Mouse (Mus musculus): Measurements from ENCODE around the gene Mvk. TPM values are rescaled to one million over a fixed set of nuclear protein-coding genes. Genes with fewer than 3 reads are reported as not detected.

Gene Mvk
- 10 to 100 TPM; 32.6 to 34.0 TPM for total RNA-seq (2021)
- polyA plus RNA-seq (2012; rRNA removed): 60.4 and 73.3 TPM in 2 replicates
- long read RNA-seq, transcript Mvk-201 (11 exons, 1,660 nt): major isoform, 15 of 33 reads
- long read RNA-seq, partial matches to known transcripts: 2 of 33 reads
- long read RNA-seq, other reads (novel, unspliced or antisense): 15 of 33 reads

DNA sequence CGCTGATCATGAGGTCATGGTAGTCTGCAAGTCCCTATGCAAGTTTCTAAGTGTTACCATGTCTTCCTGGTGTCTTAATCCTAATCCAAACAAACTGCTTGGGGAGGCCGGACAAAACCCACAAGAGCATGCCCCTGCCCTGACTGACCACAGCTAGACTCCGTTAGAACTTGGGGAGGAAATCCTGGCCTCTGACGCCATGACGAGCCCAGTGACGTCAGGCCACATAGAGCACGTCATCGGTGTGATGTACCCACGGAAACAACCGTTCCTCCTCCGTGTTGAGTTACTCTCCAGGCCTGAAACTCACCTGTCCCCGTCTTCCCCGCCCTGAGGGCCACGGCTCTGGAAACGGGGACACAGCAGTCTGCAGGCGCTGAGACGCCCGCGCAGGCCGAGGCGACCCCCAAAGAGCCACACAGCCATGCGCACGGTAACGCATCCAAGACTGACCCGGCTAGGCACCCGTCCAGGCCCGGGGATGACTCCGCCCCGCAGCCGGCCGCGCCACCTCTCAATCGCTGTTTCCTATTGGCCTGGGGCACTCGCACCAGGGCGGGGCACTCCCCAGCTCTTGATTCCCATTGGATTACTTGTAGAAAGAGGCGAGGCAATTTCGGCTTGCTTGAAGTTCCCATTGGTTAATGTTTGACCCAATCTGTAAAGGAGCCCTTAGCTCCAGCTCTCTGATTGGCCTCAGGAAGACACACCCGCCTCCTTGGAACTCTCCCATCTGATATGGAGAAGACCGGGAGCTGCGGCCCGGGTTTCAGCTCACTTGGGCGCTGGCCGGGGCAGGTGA lies at the start of gene Mvk, which contains the start of gene Mmab:
Gene Mvk (plus strand): TSS at position 704 of the 802 bp plus-strand sequence.
Gene Mmab (minus strand): TSS at position 495 of the 802 bp plus-strand sequence.
- peak; percentile 99 for DNase-seq

DNA sequence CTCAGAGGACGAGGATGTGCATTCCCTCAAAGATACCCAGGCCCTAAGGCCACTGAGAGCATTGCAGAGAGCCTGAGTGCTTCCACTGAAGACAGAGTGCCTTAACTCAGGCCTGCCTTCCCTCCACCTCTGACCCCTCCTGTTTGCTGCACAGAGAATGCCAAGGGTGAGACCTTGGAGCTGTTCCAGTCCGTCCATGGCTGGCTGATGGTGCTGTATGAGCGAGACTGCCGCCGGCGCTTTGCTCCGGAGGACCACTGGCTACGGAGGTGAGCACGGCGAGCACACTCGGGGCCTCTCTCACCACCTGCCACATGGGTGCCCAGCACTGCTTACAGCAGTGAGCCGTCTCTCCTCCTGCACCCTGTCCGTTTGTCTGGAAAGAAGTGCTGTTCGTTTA lies 37.5 kb upstream of the Mvk start:
- peak; percentile 92 for DNase-seq

DNA sequence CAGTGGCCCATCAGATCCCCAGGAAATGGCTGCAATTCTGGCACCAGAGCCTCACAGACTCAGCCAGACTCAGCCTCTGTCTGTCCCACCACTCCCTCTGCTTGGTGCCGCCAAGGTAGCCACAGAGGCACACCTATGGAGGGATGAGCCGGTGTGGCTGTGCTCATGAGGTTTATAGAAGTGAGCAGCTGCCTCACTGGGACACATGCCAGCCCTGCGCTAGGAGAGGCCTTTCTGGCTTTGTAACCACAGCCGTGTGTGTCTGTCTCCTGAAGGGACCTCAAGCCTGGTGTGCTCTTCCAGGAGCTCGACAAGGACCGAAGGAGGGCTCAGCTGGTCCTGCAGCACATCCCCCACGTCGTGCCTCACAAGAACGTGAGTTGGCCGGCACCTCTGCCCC lies 36.8 kb upstream of the Mvk start:
- peak; percentile 34 for DNase-seq

DNA sequence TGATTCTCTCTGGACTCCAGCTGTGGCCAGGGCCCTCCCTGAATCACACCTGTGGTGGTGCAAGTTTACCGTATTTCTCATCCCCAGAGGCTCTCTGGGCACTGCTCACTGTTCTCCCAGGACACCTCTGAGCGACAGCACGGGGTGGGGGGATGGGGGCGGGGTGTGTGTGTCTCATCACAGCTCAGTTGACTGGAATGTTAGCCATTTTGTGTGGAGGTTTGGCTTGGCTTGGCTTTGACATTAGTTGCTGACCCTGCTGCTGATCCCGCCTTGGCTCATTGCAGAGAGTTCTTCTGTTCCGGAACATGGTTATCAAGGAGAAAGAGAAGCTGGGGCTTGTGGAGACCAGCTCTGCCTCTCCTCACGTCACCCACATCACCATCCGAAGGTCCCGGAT lies 36.3 kb upstream of the Mvk start:
- no peak for DNase-seq

DNA sequence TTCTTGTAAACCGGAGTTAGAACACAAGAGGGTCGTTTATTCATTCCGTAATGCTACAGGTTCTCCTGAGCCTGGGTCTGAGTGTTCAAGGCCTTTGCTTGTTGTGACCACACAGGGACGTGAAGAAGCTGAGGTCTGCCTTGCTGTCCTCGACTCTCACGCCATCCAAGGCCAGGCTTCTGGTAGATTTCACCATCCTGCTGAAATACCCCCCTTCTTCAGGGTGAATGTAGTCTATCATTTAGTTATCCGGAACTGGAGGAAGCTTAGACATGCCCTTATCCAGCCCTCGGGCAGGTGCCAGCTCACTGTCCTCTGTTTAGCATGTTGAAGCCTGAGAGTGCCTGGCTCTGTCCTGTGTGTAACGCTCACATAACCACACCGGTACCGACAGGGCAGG lies 35.2 kb upstream of the Mvk start:
- DNase-seq: peak; percentile 67

DNA sequence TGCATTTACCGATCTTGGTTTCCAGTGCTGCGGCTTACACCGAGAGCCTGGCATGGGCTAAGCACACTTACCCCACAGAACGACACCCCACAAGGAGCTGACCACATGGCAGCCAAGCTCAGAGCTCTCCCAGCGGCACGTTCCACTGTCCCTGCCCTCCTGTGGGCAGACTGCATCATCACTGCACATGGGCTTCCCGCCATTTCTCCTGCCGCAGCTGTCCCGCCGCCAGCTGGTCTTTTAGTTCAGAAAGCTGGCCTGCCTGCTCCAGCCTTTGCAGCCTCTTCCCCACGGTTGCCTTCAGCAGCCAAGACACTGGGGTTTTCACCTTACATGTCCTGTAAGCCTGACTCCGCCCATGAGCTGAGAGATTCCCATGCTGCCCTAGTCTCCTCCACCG lies 33.6 kb upstream of the Mvk start:
- no peak for DNase-seq

DNA sequence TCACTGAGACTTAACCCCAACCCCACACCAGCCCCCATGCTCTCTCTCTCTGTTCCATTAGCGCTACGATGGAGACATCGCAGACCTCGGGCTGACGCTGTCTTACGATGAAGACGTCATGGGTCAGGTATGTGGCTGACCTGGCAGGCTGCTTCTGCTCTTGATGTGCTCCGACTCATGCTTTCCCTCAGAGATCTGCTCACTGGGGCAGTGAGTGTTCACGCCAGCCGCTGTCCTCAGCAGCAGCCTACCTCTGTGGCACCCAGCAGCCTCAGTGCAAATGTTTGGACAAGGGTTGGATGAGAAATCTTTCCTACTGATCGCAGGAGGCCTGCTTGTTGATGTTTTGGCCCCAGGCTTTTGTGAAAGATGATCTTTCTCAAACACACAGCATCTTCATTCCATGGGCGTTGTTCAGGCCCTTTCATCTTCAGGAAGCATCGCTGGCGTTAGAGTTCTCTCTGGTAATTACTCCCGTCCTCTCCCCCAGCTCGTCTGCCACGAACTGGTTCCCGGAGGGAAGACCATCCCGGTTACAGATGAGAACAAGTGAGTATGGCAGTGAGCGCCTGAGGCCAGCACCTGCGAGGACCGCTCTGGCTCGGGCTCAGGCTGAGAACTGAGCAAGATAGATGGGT lies 31.6 kb upstream of the Mvk start:
- no peak for DNase-seq

DNA sequence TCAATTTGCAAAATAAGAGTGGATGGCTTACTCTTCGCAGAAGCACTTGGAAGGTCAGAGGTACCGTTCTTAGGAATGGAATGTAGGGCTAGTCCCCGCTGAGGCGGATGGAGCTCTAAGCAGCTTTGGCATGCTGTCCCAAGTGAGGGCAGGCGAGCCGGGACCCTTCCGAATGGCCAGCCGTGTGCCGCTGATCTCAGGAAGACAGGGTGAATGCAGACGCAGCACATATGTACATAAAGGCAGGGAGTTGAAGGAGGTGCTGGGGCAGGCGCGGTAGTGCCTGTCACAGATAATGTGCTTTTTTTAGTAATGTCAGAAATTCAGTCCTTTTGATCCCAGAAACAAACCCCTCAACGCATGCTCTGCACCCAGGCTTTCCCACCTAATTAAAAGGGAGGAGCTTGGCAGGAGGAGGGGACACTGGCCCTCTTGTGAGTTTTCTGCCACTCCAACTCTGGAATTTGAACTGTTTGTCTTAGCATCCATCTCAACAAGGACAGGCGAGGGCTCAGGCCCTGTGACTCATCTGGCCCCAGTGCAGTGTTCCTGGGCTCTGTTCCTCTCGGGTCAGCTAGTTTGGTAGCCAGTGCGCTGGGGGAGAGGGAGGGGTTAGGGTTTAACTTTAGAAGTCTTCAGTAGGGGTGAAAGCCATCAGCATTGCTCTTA lies 30.9 kb upstream of the Mvk start:
- DNase-seq: peak; percentile 83

DNA sequence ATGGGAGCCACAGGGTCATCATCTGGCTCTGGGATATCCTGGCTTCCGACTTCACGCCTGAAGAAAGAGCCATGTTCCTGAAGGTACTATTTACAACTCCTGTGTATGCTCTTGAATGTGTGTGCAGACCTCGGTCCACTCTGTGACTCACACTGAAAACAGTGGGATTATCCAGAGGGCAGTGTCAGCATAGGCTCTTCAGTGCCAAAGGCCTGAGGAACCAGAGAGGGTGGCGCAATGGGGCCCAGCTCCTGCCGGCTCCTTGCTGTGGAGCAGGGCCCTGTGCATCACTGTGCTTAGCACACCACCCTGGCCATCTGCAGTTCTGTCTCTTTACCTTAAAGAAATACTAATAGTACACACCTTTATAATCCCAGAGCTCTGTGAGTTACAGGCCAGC lies 28.5 kb upstream of the Mvk start:
- peak; percentile 38 for DNase-seq

DNA sequence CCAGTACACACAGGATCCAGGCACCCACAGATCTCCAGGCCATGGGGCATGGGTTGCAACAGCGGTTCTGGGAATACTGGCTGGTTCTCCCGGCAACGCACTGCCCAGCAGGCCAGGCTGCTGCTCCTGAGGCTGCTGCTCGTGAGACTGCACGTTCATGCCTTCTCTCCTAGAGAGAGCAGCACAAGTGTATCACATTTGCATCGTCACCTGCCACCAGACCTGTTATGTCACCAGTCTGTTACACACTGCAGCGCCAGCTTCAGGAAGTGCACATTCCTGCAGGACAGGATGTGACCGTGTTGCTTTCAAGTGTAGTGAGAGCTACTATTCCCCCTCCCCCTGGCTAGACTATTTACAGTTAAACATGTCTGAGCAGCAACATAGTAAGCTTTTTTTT lies 27.2 kb upstream of the Mvk start:
- no peak for DNase-seq

DNA sequence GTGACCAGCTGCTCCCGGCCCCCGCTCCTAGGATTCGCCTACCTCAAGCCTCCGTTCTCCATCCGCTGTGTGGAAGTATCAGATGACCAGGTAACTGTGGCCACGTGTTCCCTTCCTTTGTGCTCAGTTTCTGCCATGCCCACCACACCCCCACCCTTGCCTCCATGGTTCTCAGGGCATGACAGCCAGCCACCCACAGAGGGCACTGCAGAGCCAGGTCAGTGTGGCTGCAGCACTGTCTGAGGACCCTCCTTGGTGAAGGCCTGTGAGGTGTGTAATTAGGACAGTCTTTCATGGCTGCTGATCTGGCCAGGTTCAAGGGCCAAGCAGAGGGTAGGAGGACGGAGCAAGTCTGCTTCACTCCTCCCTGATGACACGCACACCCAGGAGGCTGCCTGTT lies 25.5 kb upstream of the Mvk start:
- no peak for DNase-seq

DNA sequence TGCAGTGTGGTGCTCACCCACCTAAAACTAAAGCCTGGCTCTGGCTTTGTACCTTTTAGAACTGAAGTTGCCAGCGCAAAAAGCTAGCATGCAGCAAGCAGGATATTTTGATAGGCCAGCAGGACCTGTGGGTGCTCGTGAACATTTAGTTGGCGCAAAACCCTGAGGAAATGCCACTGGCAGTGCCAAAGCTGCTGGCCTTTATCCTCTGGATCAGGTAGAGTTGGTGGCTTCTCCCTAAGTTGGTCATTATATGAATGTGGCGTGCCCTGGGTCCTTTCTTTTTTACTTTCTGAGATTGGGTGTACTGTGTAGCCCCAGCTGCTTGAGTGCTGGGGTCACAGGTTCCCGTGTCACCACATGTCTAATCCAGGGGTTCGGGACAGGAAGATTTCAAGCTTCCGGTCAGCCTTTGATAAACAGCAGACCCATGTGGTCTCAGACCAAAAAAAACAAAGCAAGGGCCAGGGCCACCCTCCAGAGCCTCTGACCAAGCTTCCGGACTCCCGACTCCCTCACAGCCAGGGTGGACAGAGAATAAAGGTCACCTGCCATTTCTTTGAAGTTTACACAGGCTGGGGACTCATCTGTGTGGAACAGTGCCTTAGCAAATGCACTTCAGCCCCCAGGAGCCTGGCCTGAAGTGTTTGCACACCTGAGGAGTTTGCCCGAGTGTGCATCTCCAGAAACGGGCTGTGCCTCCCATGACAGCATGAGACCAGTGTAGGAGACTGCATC lies 22.3 kb upstream of the Mvk start:
- peak; percentile 40 for DNase-seq

DNA sequence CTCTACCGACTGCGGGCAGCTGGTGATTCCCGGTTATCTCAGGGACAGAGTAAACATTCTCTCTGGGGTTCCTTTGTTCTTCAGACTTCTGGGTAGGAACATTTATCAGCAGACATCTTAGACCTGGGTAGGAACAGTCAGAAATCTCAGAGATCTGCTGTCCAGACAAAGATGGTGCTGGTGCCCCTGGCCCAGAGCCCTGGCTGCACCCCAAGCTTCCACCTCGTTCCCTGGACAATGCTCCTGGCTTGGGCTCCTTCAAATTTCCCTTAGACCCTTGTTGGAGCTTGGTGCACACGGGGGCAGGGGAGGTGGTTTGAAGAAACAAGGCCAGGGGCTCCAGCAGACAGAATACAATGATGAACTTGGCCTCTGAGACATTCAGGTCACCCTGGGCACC lies 21.5 kb upstream of the Mvk start:
- DNase-seq: no peak

DNA sequence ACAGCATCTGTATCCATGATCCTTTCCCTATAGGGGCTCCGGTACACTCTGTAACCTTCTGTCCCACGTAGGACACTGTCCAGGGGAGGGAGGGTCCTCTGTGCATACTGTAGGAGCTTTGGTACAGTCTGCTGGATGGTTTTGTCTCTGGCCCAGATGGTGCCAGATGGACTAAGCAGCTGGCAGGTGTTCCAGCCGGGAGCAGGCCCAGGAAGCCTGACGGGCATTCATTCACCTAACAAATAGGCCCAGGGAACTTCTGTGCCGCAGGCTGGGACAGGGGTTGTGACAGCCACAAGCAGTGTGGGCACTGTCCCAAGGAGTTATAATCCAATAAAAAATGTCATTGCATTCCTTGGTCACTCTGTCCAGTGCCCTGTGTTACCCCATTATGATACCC lies 20.1 kb upstream of the Mvk start:
- no peak for DNase-seq

DNA sequence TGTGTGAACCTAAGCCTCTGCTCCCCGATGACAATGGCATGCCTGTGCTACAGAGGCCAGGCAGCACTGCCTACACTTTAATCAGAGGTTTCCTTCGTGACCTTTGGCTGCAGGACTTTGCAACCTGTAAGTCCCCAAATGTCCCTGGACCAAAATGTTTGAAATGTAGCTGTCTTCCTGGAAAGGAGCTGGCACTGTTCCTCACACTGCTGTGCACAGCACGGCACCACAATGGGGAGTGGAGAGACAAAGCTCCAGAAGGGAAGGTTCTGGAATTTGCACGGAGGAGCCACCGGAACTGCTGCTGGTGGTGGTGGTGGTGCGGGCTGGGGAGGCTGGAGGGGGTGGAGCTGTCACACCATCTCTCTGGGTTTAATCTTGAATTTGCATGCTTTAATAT lies 17.3 kb upstream of the Mvk start:
- DNase-seq: no peak

DNA sequence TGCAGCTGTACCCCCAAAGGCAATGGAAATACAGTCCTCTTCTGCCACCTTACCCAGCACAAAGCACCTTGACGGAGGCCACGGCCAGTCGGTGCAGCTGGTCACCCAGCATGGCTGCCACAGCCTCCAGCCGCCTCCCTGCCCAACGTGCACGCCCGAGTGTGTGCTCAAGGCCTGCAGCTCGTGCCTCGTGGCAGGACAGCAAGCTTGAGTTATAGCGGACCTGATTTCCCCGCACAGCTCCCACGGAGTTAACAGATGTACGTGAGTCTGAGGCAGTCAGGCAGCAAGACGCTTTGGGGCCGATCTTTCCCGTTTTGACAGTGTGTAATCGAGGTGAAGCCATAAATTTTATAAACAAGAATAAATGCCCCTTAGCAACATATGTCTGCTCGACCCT lies 15.4 kb upstream of the Mvk start:
- DNase-seq: no peak

DNA sequence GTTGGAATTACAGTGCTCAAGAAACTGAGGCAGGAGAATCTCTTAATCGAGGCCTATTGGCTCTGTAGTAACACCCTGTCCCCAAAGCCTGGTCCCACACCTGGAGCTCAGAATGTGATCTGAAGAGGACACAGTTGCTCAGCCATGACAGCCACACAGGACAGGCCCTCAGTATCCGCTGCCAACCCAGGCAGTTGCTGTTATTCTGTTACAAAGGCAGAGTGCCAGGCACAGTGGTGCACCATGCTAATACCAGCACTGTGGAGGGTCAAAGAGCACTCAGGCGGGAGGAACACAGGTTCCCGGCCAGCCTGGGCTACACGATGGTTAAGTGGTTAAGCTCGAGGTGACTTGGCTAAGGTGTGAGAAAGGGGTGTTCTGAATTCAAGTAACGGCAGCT lies 14.3 kb upstream of the Mvk start:
- no peak for DNase-seq

DNA sequence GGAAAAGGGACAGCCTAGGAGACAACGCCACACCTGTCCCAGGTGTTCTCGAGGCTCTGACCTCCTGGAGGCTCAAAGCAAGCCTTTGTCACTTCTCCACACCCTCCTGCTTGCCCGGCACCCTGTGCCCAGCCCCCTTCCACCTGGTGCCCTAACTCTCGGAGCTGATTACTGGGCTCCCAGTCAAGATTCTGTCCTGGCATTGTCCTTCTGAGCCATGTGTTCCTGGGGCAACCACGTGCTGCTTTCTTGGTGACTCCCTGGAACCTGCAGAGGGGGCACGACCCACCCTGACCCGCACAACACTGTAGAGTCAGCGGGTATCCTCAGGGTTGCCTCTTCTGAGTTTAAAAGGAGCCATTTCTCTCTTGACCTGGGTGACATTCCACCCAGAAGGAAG lies 9.7 kb upstream of the Mvk start:
- DNase-seq: no peak

DNA sequence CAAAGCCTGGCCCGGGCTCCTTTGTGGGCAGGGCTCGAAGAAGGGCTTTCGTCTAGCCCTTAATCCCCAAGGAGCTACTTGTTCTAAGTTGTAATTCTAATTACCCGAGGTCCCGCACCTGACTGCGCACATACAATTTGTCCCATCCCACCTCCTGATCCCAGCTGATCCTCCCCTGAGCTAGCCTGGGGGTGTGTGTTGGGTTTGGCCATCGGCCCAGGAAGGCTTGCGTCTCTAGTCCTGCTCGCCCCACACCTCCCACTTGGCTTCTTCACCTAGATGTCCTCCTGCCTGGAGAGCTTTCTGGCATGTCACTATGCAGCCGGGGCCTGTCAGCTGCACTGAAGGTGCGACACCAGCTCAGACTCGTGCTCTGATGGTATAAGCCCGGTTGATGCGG lies 8.5 kb upstream of the Mvk start:
- DNase-seq: no peak

DNA sequence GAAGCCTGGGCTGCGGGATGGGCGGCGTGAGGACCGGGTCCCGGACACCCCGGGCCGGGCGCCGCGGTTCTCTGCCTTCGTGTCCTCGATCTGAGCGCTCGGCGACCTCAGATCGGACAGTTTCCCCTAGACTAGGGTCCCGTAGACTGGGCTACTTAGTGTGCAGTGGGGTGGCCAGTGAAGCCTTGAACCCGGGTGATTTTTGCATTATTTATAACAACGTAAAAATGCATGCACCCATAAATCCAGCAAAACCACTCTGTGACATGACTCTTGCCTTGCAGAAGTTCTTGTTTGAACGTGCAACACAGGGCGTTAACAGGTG lies 261 bp downstream of the Mvk start:
- DNase-seq: no peak

DNA sequence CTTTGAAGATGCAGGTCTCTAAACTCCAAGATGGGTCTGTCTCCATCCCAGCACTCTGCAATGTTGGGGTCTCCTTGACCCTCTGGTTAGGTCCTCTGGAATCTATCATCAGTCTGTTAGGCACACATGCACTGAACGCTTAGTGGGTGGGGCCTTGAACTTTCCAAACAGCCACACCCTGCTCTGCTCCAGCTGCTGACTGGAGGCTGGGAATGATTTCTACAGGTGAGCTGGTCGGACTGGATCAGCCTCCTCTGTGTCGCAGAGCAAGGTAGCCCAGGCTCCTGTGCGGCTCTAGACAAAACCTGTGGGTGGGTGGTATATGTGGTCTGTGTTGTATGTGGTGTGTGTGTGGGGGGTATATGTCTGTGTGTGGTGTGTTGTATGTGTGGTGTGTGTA lies 4.9 kb downstream of the Mvk start:
- no peak for DNase-seq

DNA sequence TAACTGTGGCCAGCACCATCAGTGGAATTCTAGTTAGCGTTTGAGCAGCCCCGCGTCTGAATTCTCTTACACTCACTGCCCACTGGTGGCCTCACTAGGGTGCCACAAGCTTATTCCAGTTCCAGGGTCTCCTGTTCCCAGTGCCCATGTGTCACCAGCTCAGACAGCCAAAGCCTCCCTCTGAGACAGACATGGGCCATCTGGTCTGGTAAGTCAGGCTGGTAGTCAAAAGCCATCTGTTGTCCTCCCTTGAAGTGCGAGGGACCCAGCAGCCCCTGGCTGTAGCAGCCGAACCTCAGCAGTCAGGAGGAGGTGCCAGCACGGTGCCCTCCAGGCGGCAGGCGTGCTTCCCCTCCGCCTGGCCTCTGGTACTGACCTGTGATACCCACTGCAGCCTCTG lies 12.2 kb downstream of the Mvk start:
- no peak for DNase-seq

Measured in adrenal gland, adult 2 months (tissue).